Mouse (Mus musculus): ENCODE measurements at regions not wholly inside any gene's neighbourhood (a gene's known extent, or its start where the extent isn't known, plus 50 kb on each side); places are given as distances from the start of the nearest gene placed in this dataset.

- H3K79me2 ChIP-seq (ENCODE audit: control insufficient read depth, insufficient read depth, low read length, poor library complexity) = no peaks in the 10 kb centered on the region
- no peaks in the 10 kb centered on the region for H3K9me3 ChIP-seq (replicated peaks; ENCODE audit: insufficient read depth, low read length)
- H3K4me3 ChIP-seq (ENCODE audit: control insufficient read depth in 1 of 2, insufficient read depth in 1 of 2, low read depth in 2 of 2, low read length in 2 of 2) = no peak overlapping the region
- H3K4me1 ChIP-seq (ENCODE audit: control insufficient read depth in 1 of 2, insufficient read depth in 2 of 2, low read length in 2 of 2) = no peaks in the 10 kb centered on the region
- H3K27me3 ChIP-seq (ENCODE audit: control insufficient read depth in 1 of 2, insufficient read depth in 2 of 2, low read length in 2 of 2) = no peaks in the 10 kb centered on the region
- no peak overlapping the region for H3K27ac ChIP-seq (ENCODE audit: control insufficient read depth, low read depth, low read length)
- no peak overlapping the region for H3K9ac ChIP-seq (ENCODE audit: control insufficient read depth, low read depth, low read length, poor library complexity, severe bottlenecking)
- H3K36me3 ChIP-seq (ENCODE audit: control insufficient read depth in 1 of 2, insufficient read depth in 2 of 2, low read length in 2 of 2) = no peaks in the 10 kb centered on the region
- no peak for DNase-seq (ENCODE audit: low read depth, low spot score)
- TF ChIP-seq TAL1 (IDR thresholded peaks at IDR 0.05; ENCODE audit: low read length) = no peak
- TF ChIP-seq POLR2A (IDR thresholded peaks at IDR 0.05; ENCODE audit: control insufficient read depth in 1 of 2, insufficient read depth in 1 of 2, low read depth in 1 of 2, low read length in 2 of 2, poor library complexity in 1 of 2) = no peak
- TF ChIP-seq TBP (IDR thresholded peaks at IDR 0.05; ENCODE audit: low read depth, low read length) = no peak
- TF ChIP-seq ZNF384 (IDR thresholded peaks at IDR 0.05; ENCODE audit: low read depth, low read length) = no peak
- no peak for TF ChIP-seq MAX (IDR thresholded peaks at IDR 0.05; ENCODE audit: low read length)
- TF ChIP-seq ZKSCAN1 (IDR thresholded peaks at IDR 0.05; ENCODE audit: low read depth, low read length) = no peak
- TF ChIP-seq MXI1 (IDR thresholded peaks at IDR 0.05; ENCODE audit: low read depth, low read length) = no peak
- no peak for TF ChIP-seq MEF2A (IDR thresholded peaks at IDR 0.05; ENCODE audit: extremely low read depth, insufficient replicate concordance, low read depth, low read length, poor library complexity, severe bottlenecking)
- TF ChIP-seq RAD21 (IDR thresholded peaks at IDR 0.05; ENCODE audit: low read depth, low read length) = no peak
- no peak for TF ChIP-seq SIN3A (IDR thresholded peaks at IDR 0.05; ENCODE audit: low read length)
- no peak for TF ChIP-seq CHD1 (IDR thresholded peaks at IDR 0.05; ENCODE audit: low read depth, low read length)
- no peak for TF ChIP-seq BHLHE40 (IDR thresholded peaks at IDR 0.05; ENCODE audit: borderline replicate concordance, low read depth, low read length)
- TF ChIP-seq GATA1 (IDR thresholded peaks at IDR 0.05; ENCODE audit: low read depth, low read length) = no peak
- TF ChIP-seq KAT2A (conservative IDR thresholded peaks at IDR 0.05; ENCODE audit: low read depth, low read length) = no peak
- TF ChIP-seq SMC3 (IDR thresholded peaks at IDR 0.05; ENCODE audit: low read depth, low read length) = no peak
Observed at GRCm38 (mm10) chr3:6887053-6887700, 266.9 kb upstream of the 1700008P02Rik start.

GRCm38 (mm10) chr3:6886200-6887052, 266.2 kb upstream of the 1700008P02Rik start:
- Histone ChIP-seq H3K27me3 (ENCODE audit: control insufficient read depth in 1 of 2, insufficient read depth in 2 of 2, low read length in 2 of 2) (no peaks in the 10 kb centered on the region), H3K27ac (ENCODE audit: control insufficient read depth, low read depth, low read length) (no peak overlapping the region), H3K9ac (ENCODE audit: control insufficient read depth, low read depth, low read length, poor library complexity, severe bottlenecking) (no peak overlapping the region), H3K4me1 (ENCODE audit: control insufficient read depth in 1 of 2, insufficient read depth in 2 of 2, low read length in 2 of 2) (no peaks in the 10 kb centered on the region), H3K79me2 (ENCODE audit: control insufficient read depth, insufficient read depth, low read length, poor library complexity) (no peaks in the 10 kb centered on the region), H3K4me3 (ENCODE audit: control insufficient read depth in 1 of 2, insufficient read depth in 1 of 2, low read depth in 2 of 2, low read length in 2 of 2) (no peak overlapping the region), H3K9me3 (replicated peaks; ENCODE audit: insufficient read depth, low read length) (no peaks in the 10 kb centered on the region), H3K36me3 (ENCODE audit: control insufficient read depth in 1 of 2, insufficient read depth in 2 of 2, low read length in 2 of 2) (no peaks in the 10 kb centered on the region)
- TF ChIP-seq ELF1 (IDR thresholded peaks at IDR 0.05; ENCODE audit: low read depth, low read length) (no peak), MXI1 (IDR thresholded peaks at IDR 0.05; ENCODE audit: low read depth, low read length) (no peak)
- no peak for DNase-seq (ENCODE audit: low read depth, low spot score)

Data from MEL (cell line).